ENCODE assay signal across 18 mouse cellular contexts in the genomic region with DNA sequence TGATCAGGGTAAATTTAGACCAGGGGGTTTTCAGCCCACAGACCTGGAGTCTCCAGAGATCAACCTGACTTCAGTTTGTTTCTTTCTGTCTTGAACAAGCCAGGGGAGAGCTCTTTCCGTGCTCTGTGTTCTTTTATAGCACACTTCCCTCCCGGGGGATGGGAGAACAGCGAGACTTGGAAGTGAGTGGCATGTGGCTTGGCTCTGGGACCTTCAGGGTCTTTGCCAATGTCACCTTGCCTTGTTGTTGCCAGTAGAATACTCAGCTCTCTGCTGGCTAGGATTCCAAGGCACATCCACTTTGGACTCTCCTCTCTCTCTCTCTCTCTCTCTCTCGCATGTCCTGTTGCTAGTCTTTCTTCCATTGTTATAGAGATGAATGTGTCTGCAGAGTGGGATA.
DNase-seq lines count a peak whose midpoint lies in the region; ATAC-seq lines count a peak whose summit lies in the region.
"Had no signal": no experiment of that assay in that cellular context is flagged by ENCODE, and none has a peak within 500 bp of the region (broad histone marks: within the 10 kb centered on the region; RNA-seq: fewer than 3 reads in every experiment).

No protein-coding gene starts in this region.

- WGBS in forebrain, embryonic 13.5 days = 96% methylated on average over 4 of the region's 4 CpGs

- no peak overlapping the region for H3K9ac ChIP-seq in forebrain, embryonic 13.5 days
- H3K9ac ChIP-seq: embryonic facial prominence, embryonic 15.5 days; forebrain, postnatal 0 days; lung, embryonic 14.5 days had no signal

- H3K36me3 ChIP-seq in forebrain, embryonic 13.5 days (ENCODE audit: poor library complexity, severe bottlenecking) = no peaks in the 10 kb centered on the region
- H3K36me3 ChIP-seq: embryonic facial prominence, embryonic 15.5 days; limb, embryonic 10.5 days had no signal

- H3K4me2 ChIP-seq in forebrain, embryonic 13.5 days = no peak overlapping the region
- H3K4me2 ChIP-seq: embryonic facial prominence, embryonic 15.5 days; lung, embryonic 14.5 days; midbrain, embryonic 11.5 days had no signal

- H3K4me1 ChIP-seq in forebrain, embryonic 13.5 days = no peaks in the 10 kb centered on the region
- H3K4me1 ChIP-seq: embryonic facial prominence, embryonic 15.5 days; limb, embryonic 10.5 days had no signal

- intact Hi-C loops in heart, postnatal 14 days (cut with DNase I) = no loop called here

- H3K9me3 ChIP-seq in forebrain, embryonic 13.5 days (replicated peaks) = no peaks in the 10 kb centered on the region
- H3K9me3 ChIP-seq: embryonic facial prominence, embryonic 15.5 days; limb, embryonic 10.5 days had no signal

- H3K27me3 ChIP-seq in forebrain, embryonic 13.5 days = no peaks in the 10 kb centered on the region
- H3K27me3 ChIP-seq: embryonic facial prominence, embryonic 15.5 days had no signal

- peak; percentile 21 for DNase-seq in adrenal gland, postnatal 36 days
- no peak for DNase-seq in adrenal gland, postnatal 25 days
- peak; percentile 61 to 72 for DNase-seq in heart, adult 18-20 months
- DNase-seq in heart, postnatal 4 days = no peak
- DNase-seq in adipocyte (ENCODE audit: low spot score) = peak; percentile 39
- peak; percentile 27 to 35 for DNase-seq in heart, postnatal 14 days
- DNase-seq in frontal cortex, postnatal 10 days (ENCODE audit: low spot score in 2 of 2) = no peak
- DNase-seq: forebrain, postnatal 0 days; retina, postnatal 1 day; right cerebral cortex, postnatal 4 days had no signal

- no peak overlapping the region for H3K4me3 ChIP-seq in forebrain, embryonic 13.5 days
- H3K4me3 ChIP-seq: embryonic facial prominence, embryonic 15.5 days; limb, embryonic 10.5 days had no signal

- no peak for ATAC-seq in forebrain, embryonic 13.5 days
- ATAC-seq: forebrain, postnatal 0 days; hindbrain, postnatal 0 days; intestine, postnatal 0 days had no signal

- no peak overlapping the region for H3K27ac ChIP-seq in forebrain, embryonic 13.5 days
- H3K27ac ChIP-seq: embryonic facial prominence, embryonic 15.5 days; hindbrain, postnatal 0 days; limb, embryonic 10.5 days; stomach, postnatal 0 days had no signal

Comparison
In these comparisons a context has a peak if more than half of its experiments do, and no peak if none do; other contexts are left out.
1. DNase-seq: peak in adrenal gland, postnatal 36 days (2 of 2), heart, adult 18-20 months (2 of 2), adipocyte (single experiment) and heart, postnatal 14 days (2 of 2); none in adrenal gland, postnatal 25 days (single experiment), heart, postnatal 4 days (single experiment) and frontal cortex, postnatal 10 days (0 of 2).